Mouse (Mus musculus): ENCODE measurements around the gene Flt3. TPM values are rescaled to one million over a fixed set of nuclear protein-coding genes. Genes with fewer than 3 reads are reported as not detected.
A peak's percentile ranks its signal among the peaks of the same experiment; 100 is the strongest.

Gene Flt3
- under 1 TPM; 0.24 to 0.35 TPM for total RNA-seq (2021)
- polyA plus RNA-seq (2012; rRNA removed) = 0.07 and 0.15 TPM in 2 replicates
- long read RNA-seq = 0 reads

GRCm38 (mm10) chr5:147399843-147400504 is at the start of gene Flt3:
Gene Flt3, minus strand, starts transcription at chr5:147400489.
- peak; percentile 17 for DNase-seq

GRCm38 (mm10) chr5:147448933-147449332 is 48.6 kb upstream of the Flt3 start:
- peak; percentile 45 for DNase-seq

- DNase-seq = no peak
These were observed 48.2 kb upstream of the Flt3 start for GRCm38 (mm10) chr5:147448526-147448925.

- DNase-seq = no peak
These were observed 45.0 kb upstream of the Flt3 start for GRCm38 (mm10) chr5:147445252-147445651.

- no peak for DNase-seq
These were observed 44.5 kb upstream of the Flt3 start for GRCm38 (mm10) chr5:147444757-147445156.

GRCm38 (mm10) chr5:147444298-147444697 is 44.0 kb upstream of the Flt3 start:
- DNase-seq = no peak

- DNase-seq = no peak
These were observed 42.5 kb upstream of the Flt3 start for GRCm38 (mm10) chr5:147442741-147443140.

GRCm38 (mm10) chr5:147441979-147442378 is 41.7 kb upstream of the Flt3 start:
- no peak for DNase-seq

GRCm38 (mm10) chr5:147440996-147441507 is 40.8 kb upstream of the Flt3 start:
- DNase-seq = no peak

GRCm38 (mm10) chr5:147436491-147436890 is 36.2 kb upstream of the Flt3 start:
- no peak for DNase-seq

GRCm38 (mm10) chr5:147435751-147436150 is 35.5 kb upstream of the Flt3 start:
- DNase-seq = no peak

- peak; percentile 29 for DNase-seq
These were observed 34.9 kb upstream of the Flt3 start for GRCm38 (mm10) chr5:147435224-147435623.

GRCm38 (mm10) chr5:147432927-147433326 is 32.6 kb upstream of the Flt3 start:
- DNase-seq = no peak

GRCm38 (mm10) chr5:147430936-147431839 is 30.9 kb upstream of the Flt3 start:
- peak; percentile 83 for DNase-seq

GRCm38 (mm10) chr5:147430361-147430935 is 30.2 kb upstream of the Flt3 start:
- DNase-seq = no peak

GRCm38 (mm10) chr5:147429535-147430305 is 29.4 kb upstream of the Flt3 start, which contains the start of gene Pan3:
Gene Pan3, plus strand, starts transcription at chr5:147430161.
- peak; percentile 97 for DNase-seq

- DNase-seq = no peak
These were observed 25.9 kb upstream of the Flt3 start for GRCm38 (mm10) chr5:147426048-147426805.

- no peak for DNase-seq
These were observed 23.3 kb upstream of the Flt3 start for GRCm38 (mm10) chr5:147423612-147424011.

GRCm38 (mm10) chr5:147418394-147419121 is 18.3 kb upstream of the Flt3 start:
- DNase-seq = peak; percentile 32

- no peak for DNase-seq
These were observed 17.7 kb upstream of the Flt3 start for GRCm38 (mm10) chr5:147417986-147418385.
